Mouse (Mus musculus) common myeloid progenitor, adult 5-6 weeks (primary cell): ENCODE results near the gene Zfp36l1. TPM values are rescaled to one million over a fixed set of nuclear protein-coding genes. Genes with fewer than 3 reads are reported as not detected.

Experiments
- ATAC-seq: replicated peaks from 2 replicates; pipeline ENCODE4 v1.8.0; 2016; ENCODE audit warnings: low read depth, mild to moderate bottlenecking, moderate TSS enrichment, inconsistent platforms; ENCODE audit not compliant: poor library complexity, severe bottlenecking
- total RNA-seq: library from RNA; stranded (forward); fragments of 200-1000, 187-1606 nt; gene quantifications from 2 replicates; pipeline ENCODE4 v1.2.3, GENCODE M21; 2017

Gene Zfp36l1
- total RNA-seq, 1 experiment from 2014 or later: 17.7 TPM

DNA sequence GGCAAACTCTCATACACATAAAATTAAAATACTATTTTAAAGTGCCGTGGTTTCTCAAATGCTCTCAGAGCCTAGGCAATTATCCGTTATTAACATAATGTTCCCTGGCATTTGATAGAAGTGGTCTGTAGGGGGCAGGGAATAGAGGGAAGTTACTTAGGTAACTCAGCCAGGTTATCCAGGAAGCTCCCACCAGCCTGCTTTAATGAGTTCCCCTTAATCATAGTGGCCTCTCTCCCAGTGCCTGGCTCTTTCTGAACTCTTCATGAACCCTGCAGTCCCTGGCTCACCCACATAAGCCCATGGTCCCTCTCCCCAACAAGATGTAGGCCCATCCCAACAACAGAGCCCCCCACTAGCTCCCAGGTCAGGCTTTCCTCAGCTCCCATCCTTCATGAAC lies 31.4 kb downstream of the Zfp36l1 start:
- no peak for ATAC-seq

- no peak for ATAC-seq
These were observed 32.9 kb downstream of the Zfp36l1 start for GRCm38 (mm10) chr12:80079937-80080336.

GRCm38 (mm10) chr12:80074331-80074730 lies 38.5 kb downstream of the Zfp36l1 start:
- ATAC-seq: no peak

DNA sequence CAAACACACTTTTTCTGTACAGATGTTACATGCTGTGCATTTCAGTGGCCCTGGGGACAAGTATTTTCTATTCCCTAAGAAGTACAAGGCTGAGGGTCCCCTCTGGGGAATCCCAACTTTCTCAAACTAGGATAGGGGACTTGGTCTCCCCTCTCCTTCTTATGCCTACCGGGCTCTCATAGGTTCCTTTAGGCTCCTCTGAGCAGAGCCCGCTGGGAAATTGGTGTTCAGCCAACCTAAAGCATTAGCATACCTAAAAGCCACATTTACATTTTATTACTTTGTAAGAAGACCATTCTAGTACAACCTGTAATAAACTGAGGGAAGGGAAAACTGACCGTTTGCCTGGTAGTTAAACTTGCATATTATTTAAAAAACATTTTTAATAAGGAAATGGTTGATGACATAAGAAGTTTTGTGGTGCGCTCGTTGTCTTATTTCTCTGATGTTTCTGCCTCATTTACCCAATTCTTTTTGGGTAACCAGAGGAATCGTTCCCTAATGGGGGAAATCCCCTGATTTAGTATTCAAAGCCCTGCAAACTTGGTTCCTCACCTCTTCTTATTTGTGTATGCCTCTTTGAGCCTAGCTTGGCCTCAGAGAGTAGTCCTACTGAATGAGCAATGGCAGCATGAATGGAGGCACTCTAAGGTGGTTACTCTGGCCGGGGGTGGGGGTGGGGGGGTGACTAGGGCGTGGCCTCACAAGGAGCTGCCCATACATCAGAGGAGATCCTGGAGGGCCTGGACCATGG lies 42.1 kb downstream of the Zfp36l1 start:
- no peak for ATAC-seq

- ATAC-seq: 0 out of 2 replicates have a peak, but pooled peaks have one; percentile 25
These were observed 43.8 kb downstream of the Zfp36l1 start for GRCm38 (mm10) chr12:80069040-80069439.

- ATAC-seq: no peak
These were observed 44.8 kb downstream of the Zfp36l1 start for GRCm38 (mm10) chr12:80068016-80068415.

GRCm38 (mm10) chr12:80065049-80065448 lies 47.8 kb downstream of the Zfp36l1 start:
- peak; percentile 22; the same call in 1 of the 2 replicates for ATAC-seq

- ATAC-seq: no peak
These were observed 48.5 kb downstream of the Zfp36l1 start for GRCm38 (mm10) chr12:80064306-80064705.

DNA sequence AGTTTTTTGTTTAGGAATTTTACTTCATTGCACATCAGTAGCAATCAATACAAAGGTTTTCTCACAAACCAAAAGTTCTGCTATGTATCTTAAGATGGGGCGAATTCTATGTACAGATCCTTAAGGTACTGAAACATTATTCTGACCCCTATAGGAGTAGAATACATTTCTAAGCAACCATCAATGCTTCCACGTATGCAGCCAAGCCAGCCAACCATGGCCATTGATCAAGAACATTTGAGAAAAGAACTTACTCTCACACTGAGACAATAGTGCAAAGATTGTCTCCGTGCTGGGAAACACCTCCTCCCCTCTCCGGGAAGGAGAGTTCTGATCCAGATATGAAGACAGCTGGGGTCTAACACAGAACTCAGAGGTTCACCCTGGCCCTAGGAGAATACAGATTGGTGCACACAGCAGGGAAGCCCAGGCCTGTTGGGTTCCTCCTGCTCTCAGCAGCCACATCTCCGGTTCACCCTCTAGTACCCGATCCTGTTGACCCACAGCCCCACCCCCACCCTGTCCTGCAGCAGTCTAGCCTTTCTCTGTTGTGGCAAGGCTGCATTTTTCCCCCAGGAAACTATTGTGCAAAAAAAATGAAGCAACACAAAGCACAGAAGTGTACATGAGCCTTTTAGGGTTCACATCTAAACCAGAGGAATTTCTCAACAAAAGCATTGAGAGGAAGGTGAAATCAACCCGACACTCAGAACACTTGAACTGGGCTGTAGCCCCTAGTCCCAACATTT lies 49.2 kb downstream of the Zfp36l1 start:
- peak; percentile 26; the same call in 1 of the 2 replicates for ATAC-seq

GRCm38 (mm10) chr12:80062410-80063401 lies 50.1 kb downstream of the Zfp36l1 start:
- no peak for ATAC-seq

DNA sequence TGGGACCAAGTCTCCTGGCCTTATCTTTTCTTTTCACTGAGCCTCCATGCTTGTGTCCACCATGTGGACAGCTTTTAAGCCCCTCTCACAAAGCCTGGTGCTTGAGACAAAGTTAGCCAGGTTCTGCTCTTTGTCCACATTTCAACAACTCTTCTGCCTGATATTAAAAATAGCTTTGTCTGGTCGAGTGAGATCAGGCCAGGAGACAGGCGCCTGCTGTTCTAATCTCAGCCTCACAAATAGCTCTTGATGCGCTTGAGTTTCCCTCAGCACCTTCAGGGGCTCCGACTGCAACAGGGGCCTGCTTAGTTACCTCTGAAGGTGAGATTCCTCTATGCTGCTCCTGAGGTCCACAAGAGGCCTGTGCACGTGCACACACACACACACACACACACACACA lies 51.0 kb downstream of the Zfp36l1 start:
- ATAC-seq: no peak

- ATAC-seq: peak; percentile 76
These were observed 52.0 kb downstream of the Zfp36l1 start for GRCm38 (mm10) chr12:80060809-80061208.

- no peak; the same call in 1 of the 2 replicates for ATAC-seq
These were observed 52.5 kb downstream of the Zfp36l1 start for GRCm38 (mm10) chr12:80060338-80060737.

DNA sequence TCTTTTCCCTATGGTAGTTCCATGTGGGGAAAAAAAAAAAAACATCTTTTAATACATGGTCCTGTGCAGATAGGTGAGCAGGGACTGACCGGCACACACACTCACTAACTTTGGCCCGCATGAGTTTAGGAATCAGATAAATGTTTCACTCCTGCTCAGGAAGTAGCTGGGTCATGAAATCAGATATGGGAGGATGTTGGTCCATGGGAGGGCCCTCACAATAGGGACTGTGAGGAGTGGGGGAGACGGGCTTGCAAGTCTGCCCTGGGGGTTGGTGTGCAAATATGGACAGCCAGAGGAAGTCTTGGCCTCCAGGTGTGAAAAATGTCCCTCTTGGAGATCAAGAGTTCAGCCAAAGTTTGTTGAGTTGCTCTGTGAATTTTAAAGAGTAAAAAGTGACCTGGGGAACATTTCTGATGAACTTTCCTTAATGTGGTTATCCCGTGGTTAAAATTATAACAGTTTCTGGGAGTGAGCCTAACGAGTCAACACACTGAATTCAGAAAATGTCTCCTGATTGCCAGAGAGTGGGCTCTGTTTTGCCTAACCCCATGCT lies 53.0 kb downstream of the Zfp36l1 start:
- ATAC-seq: no peak

Other genes with a start within 250 kb of the Zfp36l1 start
- gene Actn1, start 147.4 kb upstream of the Zfp36l1 start, total RNA-seq: 2.4 and 10.3 TPM in 2 replicates